Mouse (Mus musculus) adrenal gland, postnatal 14 days (tissue): ENCODE data around the gene Gm973. TPM values are rescaled to one million over a fixed set of nuclear protein-coding genes. Genes with fewer than 3 reads are reported as not detected.

Experiments used
- total RNA-seq: library from RNA; stranded (reverse); gene quantifications from 2 replicates; pipeline ENCODE4 v1.2.3, GENCODE M21; 2021

Gm973 gene
- total RNA-seq, 1 experiment from 2014 or later = 5.5 TPM

Other genes with a start within 250 kb of the Gm973 start
- gene Fzd7, start 33.8 kb upstream of the Gm973 start, total RNA-seq = 13.7 and 13.9 TPM in 2 replicates
- gene Sumo1, start 154.6 kb downstream of the Gm973 start, total RNA-seq = 119 and 131 TPM in 2 replicates
- gene Nop58, start 168.7 kb downstream of the Gm973 start, total RNA-seq = 136 and 137 TPM in 2 replicates
- gene Bmpr2, start 247.1 kb downstream of the Gm973 start, total RNA-seq = 62.0 and 64.6 TPM in 2 replicates